Mouse (Mus musculus) mature B cell (primary cell): ENCODE data around the gene Gm40193.

Experiments
- in situ Hi-C: fragments of 300-500 bp; cut with MboI; formaldehyde crosslinking; loops from 2 replicates; pipeline ENCODE4 v1.14.3; 2019

Gm40193 gene

GRCm38 (mm10) chr11:70506962-70507515 is 25.7 kb downstream of the Gm40193 start:
- in situ Hi-C loops = no loop called here

DNA sequence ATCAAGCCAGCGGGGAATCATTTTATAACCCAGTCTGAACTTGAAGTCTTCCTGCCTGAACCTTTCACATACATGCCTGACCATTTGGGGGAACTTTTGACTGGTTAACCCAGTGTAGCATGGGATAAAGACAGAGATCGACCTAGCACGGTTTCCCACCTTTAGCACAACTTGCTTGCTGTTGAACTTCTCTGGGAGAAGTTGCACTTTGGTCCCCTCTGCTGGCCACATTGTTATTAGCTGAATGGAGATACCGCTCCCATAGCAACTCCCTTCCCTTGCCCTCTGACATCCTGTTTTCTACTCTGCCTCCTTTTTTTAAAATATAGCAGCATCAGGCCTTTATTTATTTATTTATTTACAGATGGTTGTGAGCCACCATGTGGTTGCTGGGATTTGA is 26.4 kb downstream of the Gm40193 start:
- in situ Hi-C loops = no loop called here

GRCm38 (mm10) chr11:70504970-70505369 is 27.8 kb downstream of the Gm40193 start, which contains the start of gene Tm4sf5:
Tm4sf5 (plus strand) TSS chr11:70505244.
- in situ Hi-C loops = loop anchor here (5.0 kb wide), 1 partner anchor 73 kb away; the partner anchor contains the start of gene Arrb2

- in situ Hi-C loops = loop anchor here (5.0 kb wide), 1 partner anchor 70 kb away; the partner anchor contains the start of gene Arrb2
Measured at GRCm38 (mm10) chr11:70502018-70502417, 30.7 kb downstream of the Gm40193 start.

- in situ Hi-C loops = loop anchor here (5.0 kb wide), 1 partner anchor 68 kb away; the partner anchor contains the start of gene Arrb2
Measured at GRCm38 (mm10) chr11:70500476-70500812, 32.3 kb downstream of the Gm40193 start.

- in situ Hi-C loops = loop anchor here (5.0 kb wide), 1 partner anchor 68 kb away; the partner anchor contains the start of gene Arrb2
Measured at GRCm38 (mm10) chr11:70499566-70500475, 32.9 kb downstream of the Gm40193 start.

- in situ Hi-C loops = no loop called here
Measured at GRCm38 (mm10) chr11:70489684-70490083, 43.1 kb downstream of the Gm40193 start.

GRCm38 (mm10) chr11:70489138-70489537 is 43.6 kb downstream of the Gm40193 start:
- in situ Hi-C loops = no loop called here

DNA sequence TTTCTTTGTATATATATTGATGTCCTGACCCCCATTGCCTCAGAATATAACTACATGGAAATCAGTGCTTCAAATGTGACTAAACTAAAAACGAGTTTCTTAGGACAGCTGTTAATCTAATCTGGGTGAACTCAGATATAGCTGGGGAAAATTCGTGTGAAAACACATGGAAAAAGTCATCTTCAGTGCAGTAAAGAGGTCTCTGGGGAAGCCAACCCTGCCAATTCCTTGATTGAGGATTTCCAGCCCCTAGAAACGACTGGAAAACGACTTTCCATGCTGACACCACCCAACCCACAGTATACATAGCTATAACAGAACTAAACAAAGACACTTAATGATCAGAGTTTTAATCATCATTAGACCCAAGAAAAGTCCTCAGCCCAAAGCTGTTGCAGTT is 44.9 kb downstream of the Gm40193 start:
- in situ Hi-C loops = no loop called here

GRCm38 (mm10) chr11:70485498-70485897 is 47.2 kb downstream of the Gm40193 start:
- in situ Hi-C loops = no loop called here
